Mouse (Mus musculus) CH12.LX (cell line): Measurements from ENCODE around the gene Nos1ap. TPM values are rescaled to one million over a fixed set of nuclear protein-coding genes. Genes with fewer than 3 reads are reported as not detected.
A peak's percentile ranks its signal among the peaks of the same experiment; 100 is the strongest.

Source experiments
- DNase-seq: peaks from one replicate; pipeline ENCODE4 v3.0.0-alpha.2; 2013; ENCODE audit errors: extremely low read depth
- H3K27ac ChIP-seq: 2 replicates; pipeline ENCODE4 v1.5.1; 2012; ENCODE audit warnings: low read depth, mild to moderate bottlenecking, control low read depth, moderate library complexity; ENCODE audit not compliant: insufficient read depth
- H3K27me3 ChIP-seq: replicated peaks from 2 replicates; pipeline ENCODE3; 2012; ENCODE audit warnings: inconsistent platforms
- H3K36me3 ChIP-seq, 2 experiments: replicated peaks in 1 of 2; 2 replicates each; pipeline versions ENCODE3 to v1.6.1; 2012; ENCODE audit warnings: inconsistent platforms in 1 of 2, low read length in 1 of 2, mild to moderate bottlenecking in 1 of 2, mixed read lengths in 1 of 2, moderate library complexity in 1 of 2; ENCODE audit not compliant: control insufficient read depth in 1 of 2, insufficient read depth in 1 of 2
- H3K4me1 ChIP-seq, 2 experiments: 2 replicates each; pipeline ENCODE4 v1.6.1; 2012; ENCODE audit warnings: inconsistent platforms in 1 of 2, moderate library complexity in 1 of 2; ENCODE audit not compliant: insufficient read depth in 2 of 2, control insufficient read depth in 1 of 2
- H3K4me2 ChIP-seq: 2 replicates; pipeline ENCODE4 v1.6.1; 2012; ENCODE audit warnings: low read depth, mild to moderate bottlenecking, control low read depth; ENCODE audit not compliant: poor library complexity, insufficient read depth, severe bottlenecking
- H3K4me3 ChIP-seq, 3 experiments: fragments of 150-350 bp in 1 of 3; sonication (generic) in 1 of 3; replicated peaks in 1 of 3; 2 replicates each; pipeline versions ENCODE3 to v1.5.1; 2011 to 2012; ENCODE audit warnings: low read depth in 2 of 3, low read length in 2 of 3, mild to moderate bottlenecking in 2 of 3, moderate library complexity in 2 of 3, control low read depth in 1 of 3, improper control_type of control experiment in 1 of 3, inconsistent platforms in 1 of 3, mixed read lengths in 1 of 3; ENCODE audit not compliant: poor library complexity in 1 of 3
- H3K79me2 ChIP-seq: replicated peaks from 2 replicates; pipeline ENCODE4 v1.6.1; 2012; ENCODE audit warnings: mild to moderate bottlenecking, moderate library complexity; ENCODE audit not compliant: control insufficient read depth, poor library complexity, insufficient read depth, severe bottlenecking; ENCODE audit errors: extremely low read depth
- H3K9ac ChIP-seq: 2 replicates; pipeline ENCODE4 v1.6.1; 2012; ENCODE audit warnings: low read depth, mild to moderate bottlenecking, control low read depth, moderate library complexity; ENCODE audit not compliant: insufficient read depth
- H3K9me3 ChIP-seq: replicated peaks from 2 replicates; pipeline ENCODE3; 2012; ENCODE audit warnings: low read length, inconsistent platforms, mixed read lengths
- BHLHE40 ChIP-seq: IDR thresholded peaks from 2 replicates; pipeline ENCODE4 v1.6.1; 2011; ENCODE audit warnings: mild to moderate bottlenecking, low read depth, low read length, improper control_type of control experiment
- CHD1 ChIP-seq: IDR thresholded peaks from 2 replicates; pipeline ENCODE4 v1.6.1; 2012; ENCODE audit warnings: low read depth, low read length, improper control_type of control experiment, inconsistent platforms
- CHD2 ChIP-seq: IDR thresholded peaks from 2 replicates; pipeline ENCODE4 v1.6.1; 2011; ENCODE audit warnings: low read length, improper control_type of control experiment
- ELF1 ChIP-seq: IDR thresholded peaks from 2 replicates; pipeline ENCODE4 v1.6.1; 2014; ENCODE audit warnings: low read depth, mild to moderate bottlenecking, inconsistent platforms, low read length, improper control_type of control experiment
- EP300 ChIP-seq: IDR thresholded peaks from 2 replicates; pipeline ENCODE4 v1.6.1; 2011; ENCODE audit warnings: low read length, improper control_type of control experiment
- GABPA ChIP-seq: IDR thresholded peaks from 2 replicates; pipeline ENCODE4 v1.6.1; 2012; ENCODE audit warnings: low read depth, low read length, improper control_type of control experiment, inconsistent platforms; ENCODE audit not compliant: insufficient replicate concordance
- IRF4 ChIP-seq: IDR thresholded peaks from 2 replicates; pipeline ENCODE4 v1.6.1; 2014; ENCODE audit warnings: low read depth, mild to moderate bottlenecking, inconsistent platforms, low read length, improper control_type of control experiment
- MYC ChIP-seq: IDR thresholded peaks from 2 replicates; pipeline ENCODE4 v1.6.1; 2011; ENCODE audit warnings: low read depth, mild to moderate bottlenecking, improper control_type of control experiment, low read length
- NRF1 ChIP-seq: IDR thresholded peaks from 2 replicates; pipeline ENCODE4 v1.6.1; 2014; ENCODE audit warnings: low read depth, mild to moderate bottlenecking, inconsistent platforms, low read length, improper control_type of control experiment, moderate library complexity
- PAX5 ChIP-seq: IDR thresholded peaks from 2 replicates; pipeline ENCODE4 v1.6.1; 2012; ENCODE audit warnings: low read length, inconsistent platforms, mixed read lengths
- POLR2AphosphoS2 ChIP-seq: IDR thresholded peaks from 2 replicates; pipeline ENCODE4 v1.6.1; 2011; ENCODE audit warnings: low read depth, low read length, improper control_type of control experiment
- RCOR1 ChIP-seq: conservative IDR thresholded peaks from 2 replicates; pipeline ENCODE4 v1.6.1; 2012; ENCODE audit warnings: low read depth, mild to moderate bottlenecking, inconsistent platforms, low read length, improper control_type of control experiment
- UBTF ChIP-seq: IDR thresholded peaks from 2 replicates; pipeline ENCODE4 v1.6.1; 2012; ENCODE audit warnings: low read depth, mild to moderate bottlenecking, inconsistent platforms, low read length, improper control_type of control experiment, moderate library complexity
- USF1 ChIP-seq: IDR thresholded peaks from 2 replicates; pipeline ENCODE4 v1.6.1; 2014; ENCODE audit warnings: low read depth, mild to moderate bottlenecking, inconsistent platforms, low read length, improper control_type of control experiment
- USF2 ChIP-seq: conservative IDR thresholded peaks from 2 replicates; pipeline ENCODE4 v1.6.1; 2011; ENCODE audit warnings: low read depth, low read length, improper control_type of control experiment
- ZC3H11A ChIP-seq: IDR thresholded peaks from 2 replicates; pipeline ENCODE4 v1.6.1; 2012; ENCODE audit warnings: low read depth, mild to moderate bottlenecking, inconsistent platforms, low read length, improper control_type of control experiment
- ZNF384 ChIP-seq: IDR thresholded peaks from 2 replicates; pipeline ENCODE4 v1.6.1; 2012; ENCODE audit warnings: low read depth, low read length, improper control_type of control experiment, inconsistent platforms
- dilution Hi-C: fragments of 300-500 bp; cut with MboI; formaldehyde crosslinking; loops from 2 replicates; pipeline ENCODE4 v1.14.3; 2020; ENCODE audit warnings: low sequenced_read_pairs; ENCODE audit not compliant: extremely low pct_unique_long_range_greater_than_20kb, extremely low pct_ligation_motif_present
- in situ Hi-C: fragments of 300-500 bp; cut with MboI; formaldehyde crosslinking; loops from 3 replicates; pipeline ENCODE4 v1.14.3; 2019; ENCODE audit warnings: low sequenced_read_pairs, low pct_ligation_motif_present, low pct_unique_long_range_greater_than_20kb, mixed read lengths
- polyA plus RNA-seq: library from polyadenylated mRNA; unstranded; fragments of >175 nt; gene quantifications from 2 replicates; pipeline ENCODE4 v1.2.1, GENCODE M21; 2012; ENCODE audit warnings: low read depth; ENCODE audit not compliant: insufficient read length
- total RNA-seq, 2 experiments: library from RNA; depleted of rRNA; stranded (reverse); fragments of 300-350 nt in 1 of 2; fragments of >200 nt in 1 of 2; gene quantifications; 2 replicates each; pipeline ENCODE4 v1.2.3; 2012 to 2014

Gene Nos1ap
- total RNA-seq (2012; rRNA removed) (not detected in 2 replicates), total RNA-seq (2014; rRNA removed) (not detected in 2 replicates), polyA plus RNA-seq (not detected in 2 replicates)

DNA sequence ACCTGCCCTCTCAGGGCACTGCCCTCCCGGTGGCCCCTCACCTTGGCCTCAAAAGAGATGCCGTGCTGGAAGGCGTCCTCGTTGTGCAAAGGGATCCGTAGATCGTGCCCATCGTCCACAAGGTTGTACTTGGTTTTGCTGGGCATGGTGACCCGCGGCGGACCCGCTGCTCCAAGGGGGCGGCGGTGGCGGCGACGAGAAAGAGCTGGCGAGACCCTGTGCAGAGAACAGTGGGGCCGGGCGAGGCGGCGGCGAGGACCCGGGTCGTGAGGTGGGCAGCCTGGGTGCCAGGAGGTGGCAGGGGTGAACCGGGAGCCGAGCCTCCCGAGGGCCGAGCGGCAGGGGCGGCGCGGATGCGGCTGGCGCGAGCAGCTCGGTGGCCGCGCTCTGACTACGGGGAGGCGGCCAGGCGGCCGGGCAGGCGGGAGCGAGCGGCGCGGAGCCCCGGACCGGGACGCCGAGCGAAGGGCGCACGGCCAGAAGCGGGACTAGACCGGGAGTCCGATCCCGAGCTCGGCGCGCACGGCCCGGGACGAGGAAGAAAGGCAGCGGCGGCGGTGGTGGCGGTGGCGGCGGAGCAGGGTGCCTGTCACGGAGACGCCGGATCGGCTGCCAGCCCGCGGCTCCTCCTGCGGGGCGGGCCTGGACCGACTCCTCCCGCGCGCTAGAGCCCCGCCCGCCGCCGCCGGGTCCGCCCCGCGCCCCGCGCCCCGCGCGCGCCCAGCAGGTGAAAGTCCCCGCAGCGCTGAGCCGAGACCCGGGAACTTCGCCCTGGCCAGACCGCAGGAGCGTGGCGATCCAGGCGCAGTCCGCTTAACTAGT is at the start of gene Nos1ap:
Gene Nos1ap, minus strand, starts transcription at position 643 of the 822 bp plus-strand sequence.
- Histone ChIP-seq H3K9me3 (peaks cover 3% of the 10 kb centered on the region), H3K27me3 (peaks cover 35% of the 10 kb centered on the region), H3K4me2 (peak within 1 kb of the TSS; percentile 73), H3K79me2 (no peaks in the 10 kb centered on the region), H3K27ac (no peak within 1 kb of the TSS), H3K9ac (peak within 1 kb of the TSS; percentile 26; the same call in 1 of the 2 replicates), H3K4me3 (peak within 1 kb of the TSS in 2 of 3 experiments; percentile 60 to 63), H3K4me1 (peaks cover 3 to 4% of the 10 kb centered on the region in 2 experiments; a peak in 3 of 4 replicates), H3K36me3 (no peaks in the 10 kb centered on the region)
- in situ Hi-C loops: no loop called here
- no peak for DNase-seq
- TF ChIP-seq UBTF: peak; percentile 70; the same call in 1 of the 2 replicates
- TF ChIP-seq PAX5: no peak
- dilution Hi-C loops: no loop called here

GRCm38 (mm10) chr1:170638941-170639340 is 49.3 kb upstream of the Nos1ap start:
- Histone ChIP-seq H3K79me2 (no peaks in the 10 kb centered on the region), H3K36me3 (no peaks in the 10 kb centered on the region), H3K4me2 (no peak overlapping the region), H3K4me1 (peaks cover 2 to 3% of the 10 kb centered on the region in 2 experiments; a peak in 2 of 4 replicates), H3K9ac (no peak overlapping the region), H3K9me3 (peaks cover 4% of the 10 kb centered on the region), H3K4me3 (no peak overlapping the region), H3K27ac (no peak overlapping the region), H3K27me3 (peaks cover 2% of the 10 kb centered on the region)
- TF ChIP-seq GABPA: no peak
- no peak for TF ChIP-seq IRF4
- no peak for TF ChIP-seq CHD1
- DNase-seq: no peak
- in situ Hi-C loops (loop anchor here (25.0 kb wide), 2 partner anchors 198 to 348 kb away; partner anchors contain the start of gene Fcgr2b), dilution Hi-C loops (no loop called here)

- Histone ChIP-seq H3K36me3 (no peaks in the 10 kb centered on the region), H3K9me3 (no peaks in the 10 kb centered on the region), H3K9ac (no peak overlapping the region), H3K79me2 (no peaks in the 10 kb centered on the region), H3K27me3 (no peaks in the 10 kb centered on the region), H3K4me2 (no peak overlapping the region), H3K4me1 (peaks cover 6 to 7% of the 10 kb centered on the region in 2 experiments; a peak in 3 of 4 replicates), H3K27ac (no peak overlapping the region), H3K4me3 (no peak overlapping the region)
- DNase-seq: no peak
- TF ChIP-seq BHLHE40 (no peak), CHD2 (no peak), EP300 (no peak), UBTF (no peak), ZNF384 (no peak), USF2 (no peak), MYC (no peak), USF1 (no peak), ZC3H11A (no peak), RCOR1 (no peak), ELF1 (no peak), POLR2AphosphoS2 (no peak), NRF1 (no peak), PAX5 (no peak)
- dilution Hi-C loops: no loop called here
- in situ Hi-C loops: loop anchor here (25.0 kb wide), 2 partner anchors 204 to 354 kb away; partner anchors contain the start of gene Fcgr2b
Measured at GRCm38 (mm10) chr1:170632856-170633255, 43.2 kb upstream of the Nos1ap start.
